Mouse (Mus musculus): ENCODE results near the gene Gdpd5.

The Gdpd5 gene

DNA sequence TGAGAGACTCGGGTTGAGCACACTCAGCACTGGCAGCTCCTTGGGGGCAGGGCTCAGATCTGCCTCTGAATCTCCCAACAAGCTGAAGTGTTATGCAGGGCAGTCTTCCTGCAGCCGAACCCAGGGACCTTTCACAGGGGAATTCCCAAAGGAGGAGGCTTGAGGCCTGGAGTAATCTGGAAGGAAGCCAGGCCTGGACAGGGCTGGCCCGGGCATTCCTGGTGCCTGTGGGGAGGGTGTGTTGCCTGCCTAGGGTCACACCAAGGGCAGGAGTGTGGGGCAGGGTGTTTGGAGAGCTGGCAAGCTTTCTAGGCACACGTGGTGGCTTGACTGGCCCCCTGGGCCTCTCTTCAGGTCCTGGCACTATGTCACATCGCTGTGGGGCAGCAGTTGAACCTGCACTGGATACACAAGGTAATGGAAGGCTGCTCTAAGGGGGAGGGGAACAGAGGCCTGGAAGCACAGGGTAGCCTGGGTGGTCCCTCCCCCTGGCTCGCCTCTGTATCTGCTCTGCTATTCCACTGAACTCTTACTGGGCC lies 60.4 kb downstream of the Gdpd5 start:
- DNase-seq (ENCODE audit: low read depth, low spot score) = no peak

DNA sequence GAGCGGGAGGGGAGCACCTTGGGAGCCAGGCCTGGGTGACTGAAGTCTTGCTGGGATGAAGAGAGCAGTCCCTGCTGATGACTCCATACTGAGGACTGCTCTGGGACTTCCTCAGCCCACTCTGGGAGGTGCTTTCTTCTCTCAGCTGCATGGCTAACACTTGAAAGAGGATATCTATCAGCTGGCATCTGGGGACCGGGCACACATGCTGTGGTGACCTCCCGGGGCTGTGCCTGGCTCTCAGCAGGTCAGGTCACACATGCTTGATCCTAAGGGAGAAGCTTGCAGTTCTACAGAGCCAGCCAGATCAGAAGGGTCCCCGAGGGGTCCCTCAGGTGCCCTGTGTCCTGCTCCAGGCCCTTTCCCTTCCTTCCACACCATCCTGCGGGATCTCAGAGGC lies 62.0 kb downstream of the Gdpd5 start:
- no peak for DNase-seq (ENCODE audit: low read depth, low spot score)

DNA sequence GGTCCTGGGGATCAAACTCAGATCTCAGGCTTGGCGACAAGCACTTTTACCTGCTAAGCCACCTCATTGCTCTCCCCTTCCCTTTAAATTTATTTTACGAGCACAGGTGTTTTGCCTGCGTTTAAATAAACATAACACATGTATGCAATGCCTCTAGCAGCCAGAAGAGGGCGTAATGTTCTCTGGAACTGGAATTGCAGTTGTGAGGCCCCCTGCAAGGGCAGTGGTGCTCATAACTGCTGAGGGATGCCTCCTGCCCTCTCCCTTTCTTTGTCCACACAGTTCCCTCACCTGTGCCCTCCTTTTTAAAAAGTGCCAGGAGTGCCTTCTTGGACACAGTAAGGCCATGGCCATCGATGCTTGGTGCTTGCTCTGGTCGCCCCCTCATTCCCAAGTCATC lies 62.8 kb downstream of the Gdpd5 start:
- DNase-seq (ENCODE audit: low read depth, low spot score) = no peak

DNA sequence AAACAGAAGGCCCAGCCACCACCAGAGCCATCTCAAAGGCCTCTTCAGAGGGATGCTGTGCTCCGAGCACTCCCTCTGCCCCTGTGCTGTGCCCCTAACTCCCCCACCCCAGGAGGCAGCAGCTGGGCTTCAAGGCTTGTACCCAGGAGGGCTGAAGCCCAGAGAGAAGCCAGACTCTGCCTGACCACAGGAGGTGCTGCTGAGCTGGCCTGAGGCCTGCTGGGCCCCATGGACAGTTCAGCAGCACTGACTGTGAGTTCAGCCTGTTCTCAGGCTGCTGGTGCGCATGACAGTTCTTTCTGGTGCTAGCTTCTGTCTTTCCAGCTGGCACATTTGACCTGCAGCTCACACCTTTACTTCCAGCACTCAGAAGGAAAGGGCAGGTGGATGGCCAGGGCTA lies 64.6 kb downstream of the Gdpd5 start:
- DNase-seq (ENCODE audit: low read depth, low spot score) = no peak

DNA sequence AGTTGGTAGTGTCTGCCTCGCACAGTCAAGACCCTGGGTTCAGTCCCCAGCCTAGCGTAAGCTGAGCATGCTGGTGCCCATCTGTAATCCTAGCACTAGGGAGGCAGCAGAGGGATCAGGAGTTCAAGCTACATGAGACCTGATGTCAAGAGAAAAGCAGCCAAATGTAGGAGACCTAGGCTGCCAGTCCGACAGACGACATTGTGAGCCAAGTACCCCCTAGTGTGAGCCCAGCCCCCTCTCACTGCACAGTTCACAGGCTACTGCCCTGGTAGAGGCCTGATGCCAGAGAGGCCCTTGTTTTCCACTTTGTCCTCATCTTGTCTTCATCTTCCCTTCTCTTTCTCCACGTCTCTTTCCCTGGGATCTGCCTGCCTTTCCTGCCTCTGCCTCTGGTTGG lies 66.1 kb downstream of the Gdpd5 start:
- no peak for DNase-seq (ENCODE audit: low read depth, low spot score)

DNA sequence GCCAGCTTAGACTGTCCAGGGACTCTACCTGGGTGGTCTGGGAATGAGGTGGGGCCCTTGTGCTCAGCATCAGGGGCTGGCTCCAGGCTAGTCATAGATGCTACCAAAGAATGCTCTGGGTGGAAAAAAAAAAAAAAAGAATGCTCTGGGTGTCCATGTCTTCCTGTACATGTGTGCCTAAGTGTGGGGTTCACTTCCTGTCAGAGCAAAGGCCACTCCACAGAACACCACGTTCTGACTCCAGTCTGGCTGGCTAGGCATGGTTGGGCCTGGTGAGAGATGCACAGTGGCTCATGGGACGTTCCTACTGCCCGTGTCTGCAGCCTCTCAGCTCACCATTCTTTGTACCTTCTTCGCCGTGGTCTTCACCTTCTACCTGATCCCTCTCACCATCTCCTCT lies 67.4 kb downstream of the Gdpd5 start:
- no peak for DNase-seq (ENCODE audit: low read depth, low spot score)

DNA sequence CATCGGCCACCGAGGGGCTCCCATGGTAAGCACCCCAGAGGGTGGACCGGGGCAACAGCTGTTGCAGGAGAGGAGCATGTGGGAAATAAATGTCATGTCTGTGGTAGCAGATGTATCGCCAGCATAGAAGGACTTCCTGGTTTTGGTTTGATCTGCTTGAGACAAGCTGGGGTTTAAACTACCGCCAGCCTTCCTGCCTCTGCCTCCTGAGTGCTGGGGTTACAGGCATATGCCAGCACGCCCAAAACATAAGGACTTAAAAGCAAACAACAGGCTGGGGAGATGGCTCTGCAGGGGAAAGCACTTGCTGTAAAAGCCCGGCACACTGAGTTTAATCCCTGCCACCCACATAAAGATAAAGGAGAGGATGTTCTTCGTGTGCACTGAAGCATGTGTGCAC lies 67.8 kb downstream of the Gdpd5 start:
- no peak for DNase-seq (ENCODE audit: low read depth, low spot score)

DNA sequence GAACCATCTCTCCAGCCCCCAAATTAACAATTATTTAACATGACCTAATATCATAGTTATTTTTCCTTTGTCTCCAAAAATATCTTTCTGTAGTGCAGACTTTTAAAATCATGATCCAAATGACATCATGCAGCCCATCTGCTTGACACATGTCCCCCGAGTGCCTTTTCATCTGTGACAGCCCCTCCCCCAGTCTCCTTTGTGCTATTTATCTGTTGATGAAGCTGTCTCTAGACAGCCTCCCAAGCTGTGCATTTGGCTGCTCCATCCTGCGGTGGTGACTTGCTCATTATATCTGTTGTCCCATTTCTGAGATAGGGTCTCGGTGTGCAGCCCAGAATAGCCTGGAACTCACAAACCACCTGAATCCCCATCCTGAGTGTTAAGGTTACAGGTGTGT lies 68.5 kb downstream of the Gdpd5 start:
- no peak for DNase-seq (ENCODE audit: low read depth, low spot score)

DNA sequence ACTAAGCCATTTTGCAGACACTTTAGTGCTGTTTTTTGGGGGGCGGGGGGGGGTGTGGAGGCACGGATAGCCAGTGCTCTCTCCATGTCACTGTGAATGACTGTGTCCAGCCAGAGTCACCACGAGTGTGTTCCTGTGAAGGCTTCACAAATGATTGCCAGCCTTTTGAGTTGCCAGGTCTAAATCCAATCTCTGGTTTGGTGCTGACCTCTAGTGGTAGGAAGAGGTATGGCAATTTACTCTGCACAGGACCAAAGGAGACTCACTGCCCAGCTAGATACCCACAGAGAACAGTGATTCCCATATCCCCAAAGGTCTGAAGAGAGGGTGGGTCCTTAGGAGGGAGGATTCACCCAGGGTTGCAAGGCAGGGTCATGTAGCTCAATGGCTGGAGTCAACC lies 69.5 kb downstream of the Gdpd5 start:
- peak; percentile 84 for DNase-seq (ENCODE audit: low read depth, low spot score)

DNA sequence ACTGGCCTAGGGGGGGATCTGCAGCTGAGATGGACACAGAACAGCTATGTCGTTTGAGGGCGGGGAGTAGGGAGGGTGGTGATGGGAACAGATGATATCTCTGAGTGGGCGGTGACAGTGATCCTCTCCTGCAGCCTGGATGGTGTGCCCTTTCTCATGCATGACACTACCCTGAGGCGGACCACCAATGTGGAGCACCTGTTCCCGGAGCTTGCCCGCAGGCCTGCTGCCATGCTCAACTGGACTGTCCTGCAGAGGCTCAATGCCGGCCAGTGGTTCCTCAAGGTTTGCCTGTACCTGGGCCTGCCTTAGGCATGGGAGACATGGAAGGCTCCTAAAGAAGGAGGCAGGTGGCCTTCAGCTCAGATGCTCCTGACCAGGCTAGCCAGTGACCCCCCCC lies 71.6 kb downstream of the Gdpd5 start:
- DNase-seq (ENCODE audit: low read depth, low spot score) = no peak

DNA sequence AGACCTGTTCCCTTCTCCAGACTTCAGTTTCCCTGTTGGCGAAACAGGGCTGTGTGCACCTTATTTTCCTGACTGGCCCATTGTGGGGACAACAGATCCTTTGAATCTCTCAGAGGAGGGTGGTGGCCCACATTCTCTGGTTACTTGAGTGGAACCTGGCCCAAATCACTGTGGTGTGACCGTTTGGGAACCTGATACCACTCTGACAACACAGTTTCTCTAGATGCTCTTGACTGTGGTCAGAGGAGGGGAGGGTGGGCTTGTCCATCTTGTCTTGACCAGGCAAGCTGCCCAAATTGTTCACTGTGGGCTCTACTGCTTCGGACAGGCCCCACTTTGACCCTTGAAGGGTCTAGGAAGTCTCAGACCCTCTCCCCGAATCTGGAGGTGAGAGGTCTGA lies 72.8 kb downstream of the Gdpd5 start:
- DNase-seq (ENCODE audit: low read depth, low spot score) = no peak

DNA sequence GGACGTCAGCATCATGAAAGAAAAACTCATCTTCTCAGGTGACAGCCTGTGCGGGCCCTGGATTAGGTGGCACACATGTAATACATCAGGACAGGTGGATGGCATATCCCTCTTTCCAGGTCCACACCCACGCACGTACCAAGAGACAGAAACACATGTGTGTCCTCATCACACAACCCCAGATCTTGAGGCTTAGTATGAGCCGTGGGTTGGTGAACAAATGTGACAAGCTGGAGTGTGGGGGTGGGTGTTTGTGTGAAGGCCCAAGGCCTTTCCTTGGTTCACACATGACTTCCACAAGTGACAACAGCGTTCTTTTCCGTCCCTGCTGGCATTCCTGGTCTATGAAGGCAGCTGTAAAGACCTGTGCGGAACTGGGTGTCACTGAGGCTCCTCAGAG lies 77.6 kb downstream of the Gdpd5 start:
- DNase-seq (ENCODE audit: low read depth, low spot score) = no peak

DNA sequence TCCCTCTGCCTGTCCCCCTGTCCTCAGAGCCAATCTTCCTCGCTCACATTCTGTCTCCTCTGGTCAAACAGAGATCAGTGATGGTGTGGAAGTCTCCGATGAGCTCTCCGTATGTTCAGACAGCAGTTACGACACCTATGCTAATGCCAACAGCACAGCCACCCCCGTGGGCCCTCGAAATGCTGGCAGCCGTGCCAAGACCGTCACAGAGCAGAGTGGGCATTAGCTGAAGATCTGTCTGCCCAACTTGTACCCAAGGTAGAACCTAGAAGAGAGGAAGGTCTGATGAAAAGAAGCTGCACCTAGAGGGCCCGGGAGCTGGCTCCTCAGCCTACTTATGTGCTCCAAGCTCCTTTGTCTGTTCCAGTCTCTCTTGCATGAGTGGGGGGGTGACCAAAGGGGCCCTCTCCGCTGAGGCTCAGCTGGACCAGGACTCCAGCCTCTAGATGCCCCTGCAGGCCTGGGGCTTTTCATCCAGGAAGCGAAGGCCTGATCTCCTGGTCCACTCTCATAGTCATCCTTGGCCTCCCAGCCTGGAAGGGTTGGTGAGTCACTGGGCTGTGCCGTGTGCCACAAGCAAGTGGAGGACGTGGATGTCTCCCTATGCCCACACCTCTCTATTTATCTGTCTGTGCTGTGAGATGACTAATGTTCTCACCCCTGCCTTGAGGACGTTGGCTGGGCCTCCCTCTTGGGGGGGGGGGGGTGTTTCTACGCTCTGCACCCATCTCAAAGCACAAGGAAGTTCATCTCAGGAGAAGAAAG lies 78.9 kb downstream of the Gdpd5 start:
- DNase-seq (ENCODE audit: low read depth, low spot score) = no peak

DNA sequence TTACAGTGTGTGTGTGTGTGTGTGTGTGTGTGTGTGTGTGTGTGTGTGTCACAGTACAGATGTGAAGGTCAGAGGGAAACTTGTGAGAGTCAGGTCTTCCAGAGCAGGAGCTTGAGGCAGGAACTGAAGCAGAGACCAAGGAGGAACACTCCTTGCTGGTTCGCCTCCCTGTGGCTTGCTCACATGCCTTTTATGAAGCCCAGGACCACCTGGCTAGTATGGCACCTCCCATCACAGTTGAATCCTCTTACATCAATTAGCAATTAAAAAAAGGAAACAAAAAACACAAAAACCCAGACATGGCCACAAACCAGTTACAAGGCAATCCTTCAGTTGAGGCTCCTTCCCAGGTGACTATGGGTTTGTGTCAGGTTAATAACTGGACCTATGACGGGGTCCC lies 81.9 kb downstream of the Gdpd5 start:
- no peak for DNase-seq (ENCODE audit: low read depth, low spot score)

DNA sequence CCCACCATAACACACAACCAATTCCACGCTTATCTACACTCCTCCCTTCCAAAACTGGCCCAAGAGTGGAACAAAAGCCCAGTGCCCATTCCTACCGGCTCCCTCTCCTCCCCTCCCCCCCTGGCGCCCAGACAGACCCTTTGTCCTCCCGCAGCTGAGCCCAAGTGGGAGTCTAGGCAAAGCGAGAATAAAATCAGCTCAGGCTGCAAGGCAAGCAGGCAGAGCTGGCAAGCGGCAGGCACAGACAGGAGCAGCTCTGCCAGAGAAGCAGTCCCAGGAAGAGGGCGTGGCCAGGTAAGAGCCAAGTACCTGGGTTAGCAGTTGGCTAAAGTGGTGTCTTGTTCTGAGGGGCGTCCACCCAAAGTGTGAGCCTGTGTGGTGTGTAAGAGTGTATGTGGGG lies 84.6 kb downstream of the Gdpd5 start, which contains the start of gene Klhl35:
Gene Klhl35, plus strand, starts transcription at position 194 of the 400 bp plus-strand sequence.
- no peak for DNase-seq (ENCODE audit: low read depth, low spot score)

DNA sequence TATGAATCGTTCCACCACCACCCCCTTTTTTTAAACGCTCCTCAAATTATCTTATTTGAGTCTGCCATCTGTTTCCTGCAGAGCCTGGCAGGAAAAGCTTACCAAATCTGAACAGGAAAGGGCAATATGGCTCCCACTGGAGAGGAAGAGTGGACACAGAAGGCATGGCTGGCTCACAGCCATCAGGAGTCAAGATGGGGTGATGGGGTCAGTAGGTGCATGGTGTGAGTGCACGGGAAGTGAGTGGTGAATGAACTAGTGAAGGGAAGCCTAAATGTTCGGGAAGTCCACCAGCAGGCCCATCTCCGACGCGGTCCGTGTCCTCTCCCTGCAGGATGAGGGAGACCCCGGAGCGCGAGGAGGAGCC lies 86.7 kb downstream of the Gdpd5 start:
- no peak for DNase-seq (ENCODE audit: low read depth, low spot score)

DNA sequence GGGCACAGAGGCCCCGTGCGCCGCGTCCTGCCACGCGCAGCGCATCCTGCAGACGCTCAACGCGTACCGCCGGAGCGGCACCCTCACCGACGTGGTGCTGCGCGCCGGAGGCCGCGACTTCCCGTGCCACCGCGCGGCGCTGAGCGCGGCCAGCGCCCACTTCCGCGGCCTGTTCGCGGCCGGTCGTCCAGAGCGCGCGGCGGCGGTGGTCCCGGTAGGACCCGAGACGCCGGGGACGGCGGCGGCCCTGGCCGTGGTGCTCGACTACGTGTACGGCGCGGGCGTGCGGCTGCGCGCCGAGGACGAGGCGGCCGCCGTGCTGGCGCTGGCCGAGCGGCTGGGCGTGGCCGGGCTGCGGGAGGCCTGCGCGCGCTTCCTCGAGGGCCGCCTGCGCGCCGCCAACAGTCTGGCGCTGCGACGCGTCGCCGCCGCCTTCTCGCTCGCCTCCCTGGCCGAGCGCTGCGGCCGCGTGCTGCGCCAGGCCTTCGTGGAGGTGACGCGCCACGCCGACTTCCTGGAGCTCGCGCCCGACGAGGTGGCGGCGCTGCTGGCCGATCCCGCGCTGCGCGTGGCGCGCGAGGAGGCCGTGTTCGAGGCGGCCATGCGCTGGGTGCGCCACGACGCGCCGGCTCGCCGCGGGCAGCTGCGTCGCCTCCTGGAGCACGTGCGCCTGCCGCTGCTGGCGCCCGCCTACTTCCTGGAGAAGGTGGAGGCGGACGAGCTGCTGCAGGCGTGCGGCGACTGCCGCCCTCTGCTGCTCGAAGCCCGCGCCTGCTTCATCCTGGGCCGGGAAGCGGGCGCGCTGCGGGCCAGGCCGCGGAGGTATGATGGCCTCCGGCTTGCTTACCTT lies 87.3 kb downstream of the Gdpd5 start:
- peak; percentile 58 for DNase-seq (ENCODE audit: low read depth, low spot score)

DNA sequence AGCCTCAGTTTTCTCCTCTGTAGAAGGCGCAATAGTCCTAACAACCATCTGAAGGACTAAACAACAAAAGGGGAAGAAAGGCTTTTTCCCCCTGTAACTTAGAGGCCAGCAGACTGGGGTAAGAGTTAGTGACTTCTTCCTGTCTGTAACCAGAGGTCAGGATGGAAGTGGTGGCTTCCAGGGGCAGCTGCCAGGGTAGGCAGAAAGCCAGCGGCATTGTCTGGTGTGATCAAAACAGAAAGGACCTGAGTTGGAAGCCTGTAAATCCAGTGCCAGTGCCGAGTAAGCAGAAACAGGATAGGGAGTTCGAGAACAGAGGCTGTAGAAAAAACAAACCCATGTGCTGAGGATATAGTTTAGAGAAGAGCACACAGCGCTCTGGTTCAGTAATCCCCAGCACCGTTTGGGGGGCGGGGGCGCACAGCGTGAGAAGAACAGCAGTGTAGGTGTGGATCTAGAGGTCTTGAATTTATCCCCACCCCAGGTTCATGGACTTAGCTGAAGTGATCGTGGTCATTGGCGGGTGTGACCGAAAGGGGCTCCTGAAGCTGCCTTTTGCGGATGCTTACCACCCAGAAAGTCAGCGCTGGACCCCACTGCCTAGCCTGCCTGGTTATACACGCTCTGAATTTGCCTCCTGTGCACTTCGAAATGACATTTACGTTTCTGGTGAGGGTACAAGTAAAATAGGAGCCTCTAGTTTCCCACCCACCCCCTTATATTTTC lies 88.6 kb downstream of the Gdpd5 start:
- no peak for DNase-seq (ENCODE audit: low read depth, low spot score)

DNA sequence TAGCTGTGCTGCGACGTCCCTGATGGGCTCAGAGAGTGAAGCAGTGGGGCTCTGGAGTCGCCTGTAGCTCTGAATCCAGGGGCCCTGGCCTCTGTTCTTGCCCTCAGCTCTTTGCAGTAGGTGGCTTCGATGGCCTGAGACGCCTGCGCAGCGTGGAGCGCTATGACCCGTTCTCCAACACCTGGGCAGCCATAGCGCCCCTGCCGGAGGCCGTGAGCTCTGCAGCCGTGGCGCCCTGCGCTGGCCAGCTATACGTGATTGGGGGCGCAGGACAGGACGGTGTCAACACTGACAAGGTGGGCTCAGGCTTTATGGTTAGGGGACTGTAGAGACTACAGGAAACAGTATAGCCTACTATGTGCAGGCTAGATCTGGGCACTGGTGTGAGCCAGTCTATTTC lies 90.4 kb downstream of the Gdpd5 start:
- DNase-seq (ENCODE audit: low read depth, low spot score) = no peak

DNA sequence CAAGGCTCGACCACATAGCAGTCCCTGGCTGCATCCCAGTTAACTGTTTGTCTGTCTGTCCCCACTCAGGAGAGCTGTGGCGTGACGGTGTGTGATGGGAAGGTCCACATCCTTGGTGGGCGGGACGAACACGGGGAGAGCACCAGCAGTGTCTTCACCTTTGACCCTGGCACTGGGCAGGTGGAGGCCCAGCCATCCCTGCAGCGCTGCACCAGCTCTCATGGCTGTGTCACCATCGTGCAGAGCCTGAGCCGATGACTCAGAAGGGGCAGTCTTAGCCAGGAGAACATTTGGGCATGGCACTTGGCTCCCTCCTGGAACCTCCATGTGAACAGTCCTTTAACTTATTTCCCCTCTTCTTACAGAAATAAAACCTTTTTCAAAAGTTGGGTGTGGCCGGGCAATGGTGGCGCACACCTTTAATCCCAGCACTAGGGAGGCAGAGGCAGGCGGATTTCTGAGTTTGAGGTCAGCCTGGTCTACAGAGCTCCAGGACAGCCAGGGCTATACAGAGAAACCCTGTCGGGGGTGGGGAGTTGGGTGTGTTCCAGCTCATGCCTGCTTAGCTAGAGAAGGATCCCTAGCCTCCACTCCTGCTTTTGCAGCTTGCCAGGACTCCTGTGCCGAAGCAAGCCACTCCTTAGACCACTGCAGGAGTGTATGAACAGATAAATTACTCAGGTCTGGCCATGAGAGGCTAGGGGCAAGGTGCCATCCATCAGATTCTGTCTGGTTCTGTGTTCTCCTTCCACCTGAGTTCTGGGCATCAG lies 92.6 kb downstream of the Gdpd5 start:
- DNase-seq (ENCODE audit: low read depth, low spot score) = no peak

DNA sequence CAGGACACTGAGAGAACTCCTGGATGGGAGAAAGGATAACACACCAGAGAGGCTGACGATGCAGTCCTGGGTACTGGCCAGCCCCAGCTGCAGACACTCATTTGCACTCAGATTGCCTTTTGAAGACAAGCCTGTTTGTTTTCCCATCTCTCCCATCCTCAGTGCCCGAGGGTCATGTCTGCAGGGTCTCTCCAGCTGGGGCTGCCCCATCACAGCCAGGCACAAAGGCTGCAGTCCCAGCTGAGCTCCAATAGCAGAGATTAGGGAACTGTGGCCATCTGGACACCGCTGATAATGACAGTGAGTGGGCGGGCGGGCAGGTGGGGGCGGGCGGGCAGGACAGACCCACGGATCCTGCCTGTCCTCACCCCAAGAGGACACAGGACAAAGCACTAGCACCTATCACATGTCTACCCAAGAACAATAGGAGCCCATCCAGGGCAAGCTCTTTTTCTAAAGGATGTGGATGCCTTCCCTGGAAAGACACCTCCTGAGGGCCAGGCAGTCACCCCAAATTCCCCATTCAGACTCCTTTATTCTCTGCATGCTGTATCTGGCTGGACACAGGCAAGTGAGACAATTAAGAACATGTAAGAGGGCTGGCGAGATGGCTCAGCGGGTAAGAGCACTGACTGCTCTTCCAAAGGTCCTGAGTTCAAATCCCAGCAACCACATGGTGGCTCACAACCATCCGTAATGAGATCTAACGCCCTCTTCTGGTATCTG lies 93.8 kb downstream of the Gdpd5 start:
- DNase-seq (ENCODE audit: low read depth, low spot score) = no peak

All from retina, postnatal 7 days (tissue).